Mouse (Mus musculus) embryonic facial prominence, embryonic 13.5 days (tissue): ENCODE measurements around the gene Eme2. TPM values are rescaled to one million over a fixed set of nuclear protein-coding genes. Genes with fewer than 3 reads are reported as not detected.

Source experiments
- ATAC-seq: fragments of 200-750 bp; cut with Nextera tagmentation; 2 replicates; pipeline ENCODE4 v1.8.0; 2017; ENCODE audit warnings: low read depth; ENCODE audit not compliant: insufficient number of reproducible peaks, insufficient read depth, low FRiP score, low TSS enrichment
- H3K27ac ChIP-seq: fragments of 300-500 bp; sonication (generic); 2 replicates; pipeline ENCODE4 v1.5.1; 2015; ENCODE audit warnings: moderate library complexity, mild to moderate bottlenecking, inconsistent platforms
- H3K27me3 ChIP-seq: fragments of 300-500 bp; sonication (generic); 2 replicates; pipeline ENCODE4 v1.6.1; 2015; ENCODE audit warnings: mild to moderate bottlenecking, inconsistent platforms
- H3K36me3 ChIP-seq: fragments of 300-500 bp; sonication (generic); 2 replicates; pipeline ENCODE4 v1.6.1; 2015; ENCODE audit warnings: mild to moderate bottlenecking, inconsistent platforms
- H3K4me1 ChIP-seq: fragments of 300-500 bp; sonication (generic); 2 replicates; pipeline ENCODE4 v1.6.1; 2015; ENCODE audit warnings: inconsistent platforms
- H3K4me2 ChIP-seq: fragments of 300-500 bp; sonication (generic); 2 replicates; pipeline ENCODE4 v1.6.1; 2015; ENCODE audit warnings: moderate library complexity, mild to moderate bottlenecking, inconsistent platforms
- H3K4me3 ChIP-seq: fragments of 300-500 bp; sonication (generic); 2 replicates; pipeline ENCODE4 v1.5.1; 2015; ENCODE audit warnings: mild to moderate bottlenecking, inconsistent platforms
- H3K9ac ChIP-seq: fragments of 300-500 bp; sonication (generic); 2 replicates; pipeline ENCODE4 v1.6.1; 2015; ENCODE audit warnings: mild to moderate bottlenecking, inconsistent platforms
- H3K9me3 ChIP-seq: fragments of 300-500 bp; sonication (generic); 2 replicates; pipeline ENCODE4 v1.6.1; 2016; ENCODE audit warnings: inconsistent platforms
- WGBS: fragments of 180-500 bp; shearing (Covaris S2); methylation state at CpG from one replicate; pipeline ENCODE4 v1.1.7; 2015; ENCODE audit warnings: mixed read lengths; 5-methylcytosine and 5-hydroxymethylcytosine counted together
- polyA plus RNA-seq: library from polyadenylated mRNA; unstranded; fragments of >200 nt; fragmentation: Nextera tagmentation; extraction: Ambion mirVana; gene quantifications from 2 replicates; pipeline ENCODE4 v1.2.1, GENCODE M21; 2015

Eme2 gene
- polyA plus RNA-seq, 1 experiment from 2014 or later: 31.9 TPM

DNA sequence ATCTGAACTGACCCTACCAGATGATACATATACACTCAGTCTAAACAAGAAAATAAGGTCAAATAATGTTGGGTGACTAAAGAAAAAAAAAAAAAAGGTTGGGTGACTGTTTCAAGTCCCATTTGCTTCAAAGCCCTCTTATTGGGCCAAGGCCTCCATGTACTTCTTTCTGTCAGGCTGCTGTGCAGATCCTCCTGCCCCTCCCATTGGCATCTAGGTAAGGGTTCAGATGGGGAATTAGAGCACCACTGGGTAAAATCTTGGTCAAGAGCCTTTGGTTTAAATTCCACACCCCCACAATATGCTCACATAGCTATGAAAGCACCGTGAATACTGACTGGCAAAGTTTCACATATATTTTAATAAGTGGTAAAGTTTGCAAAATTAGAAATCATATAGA, 28.4 kb upstream of the Eme2 start:
- no peak overlapping the region for H3K9ac ChIP-seq
- no peak overlapping the region for H3K27ac ChIP-seq
- ATAC-seq: no peak
- no peaks in the 10 kb centered on the region for H3K27me3 ChIP-seq
- no peaks in the 10 kb centered on the region for H3K4me1 ChIP-seq
- no peak overlapping the region for H3K4me2 ChIP-seq
- peaks cover 95% of the 10 kb centered on the region for H3K36me3 ChIP-seq
- no peak overlapping the region for H3K4me3 ChIP-seq
- no peaks in the 10 kb centered on the region for H3K9me3 ChIP-seq
- WGBS: 93% methylated on average over 1 of the region's 1 CpGs

DNA sequence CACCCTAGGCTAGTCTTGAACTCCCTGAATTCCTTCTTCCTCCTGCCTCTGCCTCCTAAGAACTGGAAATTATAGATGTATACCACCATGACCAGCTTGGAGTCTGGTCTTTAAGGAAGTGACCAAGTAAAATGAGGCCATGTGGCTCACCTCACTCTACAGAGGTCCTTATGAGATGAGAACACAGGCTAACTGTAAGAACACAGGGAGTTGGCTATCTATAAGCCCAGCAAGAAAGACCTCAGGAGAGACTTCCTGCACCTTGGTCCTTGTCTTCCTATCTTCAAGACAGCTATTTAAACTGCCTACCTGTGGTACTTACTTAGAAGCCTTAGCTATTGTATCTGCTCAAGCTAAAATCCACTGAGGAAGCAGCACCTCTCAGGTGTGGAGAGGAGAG, 19.1 kb upstream of the Eme2 start:
- no peak for ATAC-seq
- Histone ChIP-seq H3K36me3 (peaks cover 98% of the 10 kb centered on the region), H3K27ac (no peak overlapping the region), H3K9ac (no peak overlapping the region), H3K4me1 (no peaks in the 10 kb centered on the region), H3K4me3 (no peak overlapping the region), H3K9me3 (no peaks in the 10 kb centered on the region), H3K27me3 (no peaks in the 10 kb centered on the region), H3K4me2 (no peak overlapping the region)

DNA sequence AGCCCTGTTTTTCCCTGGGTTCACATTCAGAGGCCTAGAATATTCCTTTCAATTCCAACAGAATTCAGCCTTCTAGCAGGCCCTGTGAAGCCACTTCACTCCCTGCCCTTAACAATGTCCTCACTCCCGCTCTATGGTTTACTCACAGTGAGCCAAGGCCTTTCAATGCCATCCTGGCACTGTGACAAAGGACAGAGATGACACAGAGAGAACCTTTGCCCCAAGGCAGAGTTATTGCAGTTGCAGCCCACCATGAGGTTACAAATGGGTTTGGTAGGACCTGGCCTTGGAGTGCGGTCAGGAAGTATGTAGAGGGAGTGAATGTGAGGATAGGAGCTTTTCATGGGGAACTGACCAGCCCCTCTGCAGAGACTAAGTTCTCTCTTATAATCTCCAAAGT, 12.7 kb upstream of the Eme2 start:
- Histone ChIP-seq H3K27me3 (no peaks in the 10 kb centered on the region), H3K9ac (no peak overlapping the region), H3K27ac (no peak overlapping the region), H3K4me1 (no peaks in the 10 kb centered on the region), H3K4me2 (no peak overlapping the region), H3K36me3 (peaks cover 100% of the 10 kb centered on the region), H3K4me3 (no peak overlapping the region), H3K9me3 (no peaks in the 10 kb centered on the region)
- no peak for ATAC-seq
- 95% methylated on average over 2 of the region's 2 CpGs for WGBS

DNA sequence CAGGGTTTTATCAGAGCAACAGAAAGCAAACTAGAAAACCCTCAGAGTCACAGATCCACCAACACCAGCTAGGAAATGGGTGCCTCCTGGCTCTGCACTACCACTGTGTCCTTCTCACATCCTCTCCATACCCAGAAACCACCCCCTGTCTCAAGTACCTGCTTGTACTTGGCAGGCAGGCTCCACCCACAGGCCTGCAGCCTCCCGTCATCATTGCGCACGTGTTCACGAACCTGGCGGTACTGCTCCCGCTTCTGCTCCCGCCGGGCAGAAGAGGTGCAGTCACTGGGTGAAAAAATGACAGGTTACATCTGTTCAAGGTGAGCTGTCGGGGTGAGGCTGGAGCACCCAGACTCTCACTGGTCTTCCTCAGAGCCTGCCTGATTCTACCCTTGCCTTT, 8.9 kb upstream of the Eme2 start:
- H3K36me3 ChIP-seq: peaks cover 100% of the 10 kb centered on the region
- no peak overlapping the region for H3K27ac ChIP-seq
- ATAC-seq: no peak
- no peak overlapping the region for H3K4me3 ChIP-seq
- no peaks in the 10 kb centered on the region for H3K4me1 ChIP-seq
- no peak overlapping the region for H3K4me2 ChIP-seq
- no peaks in the 10 kb centered on the region for H3K27me3 ChIP-seq
- no peaks in the 10 kb centered on the region for H3K9me3 ChIP-seq
- 93% methylated on average over 9 of the region's 9 CpGs for WGBS
- H3K9ac ChIP-seq: no peak overlapping the region

DNA sequence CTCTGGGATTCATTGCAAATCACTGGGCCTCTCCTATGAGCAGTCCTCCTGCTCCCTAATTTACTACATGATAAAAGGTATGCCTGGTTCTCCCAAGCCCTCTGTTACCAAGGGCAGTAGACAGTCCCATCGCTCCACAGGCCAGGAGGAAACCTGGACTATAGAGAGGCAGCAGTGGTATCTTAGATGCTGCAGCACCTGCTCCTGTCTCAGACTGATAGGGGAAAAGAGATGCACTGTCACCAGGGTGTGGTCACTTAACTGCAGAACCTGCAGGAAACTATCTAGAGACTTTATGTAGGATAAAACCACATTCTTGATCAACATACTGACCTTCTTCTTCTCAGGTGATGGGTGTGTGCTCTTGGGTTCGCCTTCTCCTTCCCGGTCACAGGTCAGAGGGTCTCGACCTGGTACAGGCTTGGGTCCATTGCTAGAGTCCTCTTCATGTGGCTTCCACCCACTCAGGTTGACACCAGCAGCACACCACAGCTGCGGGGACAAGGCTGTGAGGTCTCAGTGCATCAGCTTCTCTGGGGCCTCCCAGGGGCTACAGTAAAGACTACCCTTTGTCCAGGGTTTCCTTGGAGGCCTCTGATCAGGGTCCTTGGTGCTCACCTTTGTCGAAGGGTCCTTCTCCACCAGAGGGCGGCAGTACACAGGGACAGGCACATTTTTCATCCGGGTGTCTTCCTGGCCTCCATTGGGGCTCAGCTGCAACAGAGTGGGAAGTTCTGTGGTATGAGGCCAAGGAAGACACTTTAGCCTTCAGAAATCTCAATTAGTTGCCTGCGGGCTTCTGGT, 8.0 kb upstream of the Eme2 start:
- H3K4me2 ChIP-seq: no peak overlapping the region
- peaks cover 3% of the 10 kb centered on the region for H3K4me1 ChIP-seq
- no peak overlapping the region for H3K4me3 ChIP-seq
- no peaks in the 10 kb centered on the region for H3K9me3 ChIP-seq
- 71% methylated on average over 9 of the region's 9 CpGs for WGBS
- peaks cover 100% of the 10 kb centered on the region for H3K36me3 ChIP-seq
- H3K27me3 ChIP-seq: no peaks in the 10 kb centered on the region
- no peak overlapping the region for H3K27ac ChIP-seq
- ATAC-seq: no peak
- H3K9ac ChIP-seq: no peak overlapping the region

DNA sequence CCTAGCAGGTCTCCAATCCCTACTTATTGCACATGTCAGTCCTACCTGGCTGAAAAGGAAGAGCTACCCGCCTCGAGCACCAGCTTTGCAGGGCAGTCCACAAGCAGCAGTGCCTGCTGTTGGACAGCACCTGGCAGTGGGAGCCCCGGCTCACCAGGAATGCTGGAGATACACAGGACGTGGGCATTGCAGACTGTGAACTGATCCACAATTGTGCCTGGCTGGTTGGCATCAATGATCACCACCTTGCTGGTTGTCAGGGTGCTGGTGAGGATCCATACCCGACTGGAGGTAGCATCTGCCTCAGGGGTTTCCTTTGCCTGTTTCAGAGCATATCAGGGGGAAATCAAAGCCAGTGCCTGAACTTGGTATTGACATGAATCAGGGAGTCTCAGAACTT, 7.2 kb upstream of the Eme2 start:
- WGBS: 92% methylated on average over 5 of the region's 5 CpGs
- ATAC-seq: no peak
- Histone ChIP-seq H3K27ac (no peak overlapping the region), H3K4me2 (no peak overlapping the region), H3K4me1 (peaks cover 11% of the 10 kb centered on the region), H3K36me3 (peaks cover 98% of the 10 kb centered on the region), H3K9ac (no peak overlapping the region), H3K4me3 (no peak overlapping the region), H3K9me3 (no peaks in the 10 kb centered on the region), H3K27me3 (no peaks in the 10 kb centered on the region)

DNA sequence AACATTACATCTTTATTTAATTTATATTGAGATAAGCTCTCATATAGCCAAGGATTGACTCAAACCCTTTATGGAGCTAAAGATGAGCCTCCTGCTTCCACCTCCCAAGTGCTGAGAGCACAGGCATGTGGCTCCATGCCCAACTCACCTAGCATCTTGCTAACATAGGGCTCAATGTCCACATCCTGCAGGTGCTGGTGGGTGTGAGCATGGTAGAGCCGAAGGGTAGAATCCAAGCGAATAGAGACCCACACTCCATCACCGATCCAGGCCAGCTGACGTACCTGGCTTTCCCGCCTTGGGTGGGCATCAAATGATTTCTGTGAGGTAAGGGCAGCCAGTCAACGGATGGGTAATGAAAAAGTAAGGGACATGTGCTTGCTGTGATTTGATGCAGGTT, 5.1 kb upstream of the Eme2 start:
- H3K9me3 ChIP-seq: no peaks in the 10 kb centered on the region
- 90% methylated on average over 6 of the region's 6 CpGs for WGBS
- H3K27me3 ChIP-seq: no peaks in the 10 kb centered on the region
- no peak overlapping the region for H3K4me2 ChIP-seq
- ATAC-seq: no peak
- H3K9ac ChIP-seq: no peak overlapping the region
- peaks cover 77% of the 10 kb centered on the region for H3K36me3 ChIP-seq
- H3K4me3 ChIP-seq: no peak overlapping the region
- H3K27ac ChIP-seq: no peak overlapping the region
- peaks cover 26% of the 10 kb centered on the region for H3K4me1 ChIP-seq

DNA sequence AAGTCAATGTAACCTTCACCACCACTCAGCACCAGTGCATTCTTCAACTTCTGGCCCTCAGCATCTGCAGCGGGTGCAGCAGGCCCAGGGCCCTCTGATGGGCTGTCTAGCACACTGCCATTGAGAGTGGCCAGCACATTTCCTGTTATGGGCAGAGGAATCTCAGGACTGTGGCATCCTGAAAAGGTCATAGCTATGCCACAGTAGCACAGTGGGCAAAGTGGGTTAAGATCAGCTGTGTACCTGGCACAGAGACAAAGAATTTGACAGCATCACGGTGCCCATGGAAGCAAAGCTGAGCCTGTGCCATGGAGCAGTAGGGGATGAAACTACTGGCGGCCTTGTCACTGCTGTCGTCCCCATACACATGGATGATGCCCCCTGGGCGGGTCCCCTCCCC, 4.3 kb upstream of the Eme2 start:
- Histone ChIP-seq H3K4me3 (no peak overlapping the region), H3K9ac (no peak overlapping the region), H3K9me3 (no peaks in the 10 kb centered on the region), H3K4me1 (peaks cover 30% of the 10 kb centered on the region), H3K27ac (no peak overlapping the region), H3K36me3 (peaks cover 68% of the 10 kb centered on the region), H3K27me3 (no peaks in the 10 kb centered on the region), H3K4me2 (no peak overlapping the region)
- no peak for ATAC-seq
- WGBS: 80% methylated on average over 5 of the region's 5 CpGs

DNA sequence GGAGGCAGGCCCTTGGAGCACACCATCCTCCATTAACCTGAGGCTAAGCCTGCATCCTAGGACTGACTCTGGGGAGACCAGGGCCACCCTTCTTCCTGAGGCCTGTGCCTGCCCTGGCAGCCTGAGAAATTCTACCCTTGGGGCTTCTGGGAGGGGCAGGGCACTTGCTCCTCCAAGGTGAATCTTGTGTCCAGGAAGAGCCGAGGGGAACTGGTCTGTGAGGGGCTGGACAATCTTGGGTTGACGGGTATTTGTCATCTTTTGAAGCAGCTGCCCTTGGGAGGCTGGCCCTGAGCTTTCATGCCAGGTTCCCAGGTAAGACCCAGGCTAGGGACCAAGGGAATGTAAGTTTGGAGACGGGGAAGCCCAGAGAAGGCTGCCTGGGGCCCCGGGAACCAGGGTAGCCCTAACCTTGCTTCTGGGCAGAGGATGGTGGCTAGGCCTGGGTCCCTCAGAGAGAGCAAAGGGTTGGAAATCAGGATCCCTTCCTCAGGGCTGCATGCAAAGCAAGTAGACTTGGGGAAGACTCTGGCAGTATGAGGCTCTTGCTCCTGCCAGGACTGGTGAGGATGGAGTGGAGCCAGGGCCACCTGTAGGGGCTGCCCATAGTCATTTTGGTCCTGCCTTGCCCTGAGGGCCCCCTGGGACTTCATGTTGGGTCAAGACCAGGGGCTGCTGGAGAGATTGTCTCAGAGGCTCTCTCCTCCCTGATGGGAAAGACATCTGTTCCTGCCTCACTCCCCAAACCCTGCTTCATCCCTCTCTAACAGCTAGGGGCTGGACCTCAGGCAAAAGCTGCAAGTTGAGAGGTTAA, 3.4 kb upstream of the Eme2 start:
- Histone ChIP-seq H3K36me3 (peaks cover 64% of the 10 kb centered on the region), H3K4me1 (peaks cover 39% of the 10 kb centered on the region), H3K9me3 (no peaks in the 10 kb centered on the region), H3K27me3 (no peaks in the 10 kb centered on the region), H3K27ac (no peak overlapping the region), H3K4me3 (peak overlapping the region; percentile 8), H3K9ac (peak overlapping the region; percentile 96; the same call in 1 of the 2 replicates), H3K4me2 (no peak overlapping the region)
- ATAC-seq: no peak
- 71% methylated on average over 4 of the region's 4 CpGs for WGBS

DNA sequence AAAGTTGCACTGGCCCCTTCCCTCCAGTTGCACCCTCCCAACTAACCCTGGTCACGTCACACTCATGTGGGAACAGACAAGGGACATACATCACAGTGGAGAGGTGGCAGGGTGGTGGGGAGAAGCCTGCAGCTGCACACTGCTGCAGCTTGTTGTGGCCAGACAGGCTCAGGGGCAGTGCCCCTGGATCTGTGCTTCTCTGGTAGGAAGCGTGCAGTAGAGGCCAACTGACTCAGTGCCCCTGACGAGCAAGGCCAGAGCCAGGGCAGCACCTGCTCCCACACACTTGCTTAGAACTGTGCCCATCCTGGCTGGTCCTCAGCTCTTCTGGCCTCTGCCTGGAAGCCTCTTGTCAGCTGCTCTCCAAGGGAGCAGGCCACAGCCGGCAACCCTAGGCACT, 2.7 kb upstream of the Eme2 start:
- Histone ChIP-seq H3K27ac (no peak overlapping the region), H3K9me3 (no peaks in the 10 kb centered on the region), H3K27me3 (no peaks in the 10 kb centered on the region), H3K4me1 (peaks cover 40% of the 10 kb centered on the region), H3K9ac (peak overlapping the region; percentile 96; the same call in 1 of the 2 replicates), H3K36me3 (peaks cover 64% of the 10 kb centered on the region), H3K4me2 (peak overlapping the region; percentile 98), H3K4me3 (peak overlapping the region; percentile 8)
- WGBS: 75% methylated on average over 4 of the region's 4 CpGs
- ATAC-seq: no peak

DNA sequence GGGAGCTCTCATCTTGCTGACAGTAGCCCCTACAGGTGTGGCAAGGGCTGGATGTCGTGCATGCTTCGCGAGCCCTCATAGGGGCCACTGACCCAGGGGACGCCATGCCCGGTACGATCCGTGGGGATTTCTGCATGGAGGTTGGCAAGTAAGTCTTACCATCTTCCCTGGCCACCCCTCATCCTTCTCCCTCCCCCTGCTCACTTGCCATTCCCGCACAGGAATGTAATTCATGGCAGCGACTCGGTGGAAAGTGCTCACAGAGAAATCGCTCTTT, 2.0 kb upstream of the Eme2 start:
- no peaks in the 10 kb centered on the region for H3K27me3 ChIP-seq
- H3K9ac ChIP-seq: peak overlapping the region; percentile 96
- 34% methylated on average over 11 of the region's 11 CpGs for WGBS
- H3K4me1 ChIP-seq: peaks cover 40% of the 10 kb centered on the region
- H3K36me3 ChIP-seq: peaks cover 64% of the 10 kb centered on the region
- H3K4me2 ChIP-seq: peak overlapping the region; percentile 98
- no peak for ATAC-seq
- peak overlapping the region; percentile 89 for H3K4me3 ChIP-seq
- peak overlapping the region; percentile 86; the same call in 1 of the 2 replicates for H3K27ac ChIP-seq
- H3K9me3 ChIP-seq: no peaks in the 10 kb centered on the region
